Mouse (Mus musculus): Measurements from ENCODE around the gene Gm9817.
"Not testable (repeated sequence)": the region's sequence is repeated elsewhere in the genome, so short reads cannot be mapped to it uniquely, and the experiment has no call there.

The Gm9817 gene

DNA sequence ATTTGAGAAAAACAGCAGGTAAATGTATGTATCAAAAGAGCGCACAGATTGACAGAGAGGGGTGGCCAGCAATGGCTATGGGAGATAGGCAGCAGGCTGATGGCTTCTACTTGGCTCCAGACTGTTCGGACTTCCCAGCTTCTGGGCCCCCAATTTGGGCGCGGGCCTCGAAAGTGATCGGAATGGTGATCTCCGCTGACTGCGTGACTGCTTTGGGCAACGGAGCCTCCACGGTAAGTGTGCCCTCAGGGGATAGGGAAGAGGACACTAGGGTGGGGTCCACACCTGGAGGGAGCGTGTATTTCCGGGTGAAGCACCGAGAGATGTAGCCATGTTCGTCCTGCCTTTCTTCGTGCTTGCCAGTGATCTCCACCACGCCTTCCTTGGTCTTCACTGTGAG lies at the start of gene Gm9817:
Gene Gm9817 (plus strand): TSS at position 301 of the 400 bp plus-strand sequence.
- in situ Hi-C loops (cut with MboI; ENCODE audit: low pct_unique_long_range_greater_than_20kb in 1 of 2, low sequenced_read_pairs in 2 of 2, unreplicated experiment in 1 of 2), result not testable (repeated sequence)

DNA sequence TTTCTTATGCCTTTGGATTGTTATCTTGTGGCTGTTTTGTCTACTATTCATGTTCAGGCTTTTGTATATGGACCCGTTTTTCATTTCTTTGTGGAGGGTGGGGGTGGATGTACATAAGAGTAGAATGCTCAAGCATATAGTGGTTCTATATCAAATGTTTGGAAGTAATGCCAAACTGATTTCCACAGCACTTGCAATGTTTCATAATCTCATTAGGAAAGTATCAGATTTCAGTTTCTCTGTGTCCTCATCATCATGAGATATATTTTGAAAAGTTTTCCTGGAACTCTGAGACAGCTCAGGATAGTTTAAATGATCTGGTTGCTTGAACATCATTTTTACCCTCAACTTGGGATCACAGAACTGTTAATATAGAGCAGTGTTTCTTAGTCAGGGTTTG lies 48.7 kb upstream of the Gm9817 start:
- in situ Hi-C loops (cut with MboI; ENCODE audit: low pct_unique_long_range_greater_than_20kb in 1 of 2, low sequenced_read_pairs in 2 of 2, unreplicated experiment in 1 of 2), result loop anchor here (5.0 to 10.0 kb wide), 2 partner anchors 445 to 448 kb away; no protein-coding TSS in a partner anchor

DNA sequence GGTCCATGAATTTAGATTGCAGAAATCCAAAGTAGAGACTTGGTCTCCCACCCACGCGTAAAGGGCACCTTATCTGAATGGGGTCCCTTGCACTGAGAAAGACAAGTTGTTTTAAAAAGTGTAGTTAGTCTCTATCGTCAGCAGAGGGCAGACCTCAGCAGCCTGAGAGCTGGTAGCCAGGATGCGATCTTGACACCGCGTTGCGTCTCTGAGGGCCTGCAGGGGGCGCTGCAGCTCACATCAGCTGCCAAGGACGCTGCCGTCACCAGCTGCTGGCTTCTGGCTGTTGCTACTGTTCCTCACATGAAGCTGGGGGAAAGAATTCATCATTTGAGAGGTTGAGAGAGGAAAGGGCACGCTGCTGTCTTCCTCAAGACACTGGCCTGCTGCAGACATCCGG lies 47.7 kb upstream of the Gm9817 start:
- in situ Hi-C loops (cut with MboI; ENCODE audit: low pct_unique_long_range_greater_than_20kb in 1 of 2, low sequenced_read_pairs in 2 of 2, unreplicated experiment in 1 of 2), result loop anchor here (5.0 to 10.0 kb wide), 2 partner anchors 444 to 446 kb away; no protein-coding TSS in a partner anchor

DNA sequence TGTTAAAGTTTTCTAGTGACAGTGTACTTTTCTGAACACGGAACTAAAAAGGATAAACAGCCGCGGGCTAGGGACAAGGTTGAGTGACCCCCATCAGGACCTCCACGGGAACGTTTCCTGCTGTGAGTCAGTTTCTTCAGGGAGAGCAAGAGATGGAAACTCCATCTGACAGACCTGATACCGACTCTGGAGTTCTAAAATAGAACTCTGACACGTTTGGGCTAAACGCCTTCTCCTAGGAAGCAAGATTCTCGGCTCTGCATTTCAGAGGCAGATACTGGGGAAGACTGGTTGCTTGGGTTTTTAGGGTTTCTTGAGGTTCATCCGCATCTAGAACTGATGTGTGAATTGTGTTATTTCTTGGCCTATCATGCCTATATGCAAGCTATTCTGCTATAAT lies 47.2 kb upstream of the Gm9817 start:
- in situ Hi-C loops (cut with MboI; ENCODE audit: low pct_unique_long_range_greater_than_20kb in 1 of 2, low sequenced_read_pairs in 2 of 2, unreplicated experiment in 1 of 2), result loop anchor here (5.0 to 10.0 kb wide), 2 partner anchors 443 to 446 kb away; no protein-coding TSS in a partner anchor

DNA sequence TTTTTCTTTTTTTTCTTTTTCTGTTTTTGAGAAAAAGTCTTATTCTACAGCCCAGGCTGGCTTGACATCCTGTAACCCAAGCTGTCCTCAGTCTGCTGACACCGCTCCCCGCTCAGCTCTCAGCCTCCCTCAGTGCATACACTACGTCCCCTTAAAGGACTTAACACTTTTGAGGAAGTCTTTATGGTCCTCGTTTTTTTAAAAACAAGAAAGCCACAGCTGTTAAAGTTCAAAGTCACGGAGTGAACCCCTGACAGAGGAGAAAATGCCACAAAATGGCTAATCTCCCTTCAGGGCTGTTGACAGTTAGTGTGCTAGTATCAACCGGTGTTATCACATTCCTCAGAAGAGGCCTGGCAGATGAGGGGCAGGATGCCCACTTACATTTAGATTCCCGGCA lies 46.7 kb upstream of the Gm9817 start:
- in situ Hi-C loops (cut with MboI; ENCODE audit: low pct_unique_long_range_greater_than_20kb in 1 of 2, low sequenced_read_pairs in 2 of 2, unreplicated experiment in 1 of 2), result loop anchor here (5.0 to 10.0 kb wide), 2 partner anchors 443 to 446 kb away; no protein-coding TSS in a partner anchor

DNA sequence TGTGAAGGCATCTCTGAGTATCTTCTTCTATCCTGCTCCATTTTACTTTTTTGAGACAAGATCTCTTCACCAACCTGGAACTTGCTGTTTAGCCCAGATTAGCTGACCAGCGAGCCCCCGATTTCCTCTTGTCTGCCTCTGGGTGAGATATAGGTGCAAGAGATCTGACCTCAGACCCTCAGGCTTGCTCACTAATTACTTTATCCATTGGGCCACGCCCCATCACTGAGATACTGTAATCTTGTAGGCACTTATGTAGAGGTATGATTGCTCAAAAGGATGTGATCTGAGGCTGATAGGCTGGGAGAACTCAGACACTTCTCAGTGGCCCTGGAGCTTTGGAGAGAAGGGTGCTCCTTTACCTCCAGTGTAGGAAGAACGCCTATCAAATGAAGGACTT lies 46.0 kb upstream of the Gm9817 start:
- in situ Hi-C loops (cut with MboI; ENCODE audit: low pct_unique_long_range_greater_than_20kb in 1 of 2, low sequenced_read_pairs in 2 of 2, unreplicated experiment in 1 of 2), result loop anchor here (5.0 to 10.0 kb wide), 2 partner anchors 442 to 445 kb away; no protein-coding TSS in a partner anchor

DNA sequence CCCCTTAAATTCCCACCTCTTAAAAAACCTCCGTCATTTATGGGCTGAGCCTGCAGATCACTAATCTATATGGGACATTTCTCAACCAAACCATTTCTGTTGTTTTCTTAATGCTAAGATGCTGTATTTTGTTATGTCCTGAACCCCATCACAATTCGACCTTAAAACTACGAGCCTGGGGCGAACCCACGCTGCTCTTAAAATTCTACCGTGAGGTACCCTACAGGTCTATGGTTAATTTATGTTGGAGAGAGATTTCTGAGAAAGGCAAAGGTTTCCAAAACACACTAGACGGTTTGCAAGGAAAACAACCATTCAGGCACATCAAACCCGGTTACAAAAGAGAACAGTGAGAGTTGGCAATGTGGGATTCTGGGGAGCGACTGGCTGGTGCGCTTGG lies 45.1 kb upstream of the Gm9817 start:
- in situ Hi-C loops (cut with MboI; ENCODE audit: low pct_unique_long_range_greater_than_20kb in 1 of 2, low sequenced_read_pairs in 2 of 2, unreplicated experiment in 1 of 2), result loop anchor here (5.0 to 10.0 kb wide), 2 partner anchors 441 to 444 kb away; no protein-coding TSS in a partner anchor

DNA sequence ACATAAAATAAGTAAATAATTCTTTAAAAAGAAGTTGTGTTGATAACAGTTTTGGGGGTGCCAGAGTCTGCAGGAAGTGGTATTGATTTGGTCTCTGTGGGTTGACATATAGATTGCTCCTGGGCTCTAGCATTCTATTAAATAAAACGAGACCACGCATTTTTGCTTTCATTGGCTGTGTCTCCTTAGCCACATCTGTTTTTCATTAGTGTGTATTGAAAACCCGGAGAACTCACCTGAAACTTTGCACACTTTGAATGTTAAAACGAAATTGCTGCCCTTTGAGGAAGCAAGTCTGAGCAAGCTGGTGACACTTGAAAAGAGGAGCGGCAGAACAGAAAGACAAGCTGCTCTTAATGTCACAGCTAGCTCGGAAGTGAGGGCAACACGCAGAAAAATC lies 43.7 kb upstream of the Gm9817 start:
- in situ Hi-C loops (cut with MboI; ENCODE audit: low pct_unique_long_range_greater_than_20kb in 1 of 2, low sequenced_read_pairs in 2 of 2, unreplicated experiment in 1 of 2), result loop anchor here (5.0 to 10.0 kb wide), 2 partner anchors 440 to 443 kb away; no protein-coding TSS in a partner anchor

DNA sequence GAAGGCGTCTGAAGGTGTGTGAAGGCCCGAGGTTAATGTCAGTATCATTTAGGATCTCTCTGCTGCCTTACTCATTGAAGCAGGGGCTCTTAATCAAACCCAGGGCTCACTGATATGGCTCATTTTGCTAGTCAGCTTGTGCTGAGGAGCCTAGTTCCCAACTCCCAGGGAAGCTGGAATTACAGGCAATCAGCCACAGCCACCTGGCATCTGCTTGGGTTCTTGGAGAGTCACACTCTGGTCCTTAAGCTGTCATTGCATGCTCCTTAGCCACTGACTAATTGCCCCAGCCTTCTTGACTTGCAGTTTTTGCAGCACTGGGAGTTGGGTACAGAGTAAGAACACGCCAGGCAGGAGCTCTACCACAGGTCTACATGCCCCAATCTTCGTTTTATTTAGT lies 42.1 kb upstream of the Gm9817 start:
- in situ Hi-C loops (cut with MboI; ENCODE audit: low pct_unique_long_range_greater_than_20kb in 1 of 2, low sequenced_read_pairs in 2 of 2, unreplicated experiment in 1 of 2), result loop anchor here in 1 of 2 experiments (10.0 kb wide), 1 partner anchor 438 kb away; no protein-coding TSS in a partner anchor

DNA sequence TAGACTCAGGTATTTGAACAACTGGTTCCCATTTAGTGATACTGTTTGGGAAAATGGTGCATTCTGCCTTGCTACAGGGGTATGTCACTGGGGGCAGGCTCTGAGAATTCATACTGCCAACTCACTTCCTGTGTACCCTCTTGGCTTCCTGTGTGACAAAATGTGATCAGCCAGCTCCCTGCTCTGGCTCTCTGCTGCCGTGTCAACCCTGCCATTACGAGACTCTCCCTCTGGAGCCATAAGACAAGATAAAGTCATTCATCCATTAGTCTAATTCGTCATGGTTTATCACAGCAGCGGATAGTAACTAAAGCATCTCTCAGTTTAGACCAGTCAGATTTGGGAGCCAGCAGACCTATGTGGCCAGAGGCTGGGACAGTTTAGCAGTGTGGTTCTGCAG lies 38.3 kb upstream of the Gm9817 start:
- in situ Hi-C loops (cut with MboI; ENCODE audit: low pct_unique_long_range_greater_than_20kb in 1 of 2, low sequenced_read_pairs in 2 of 2, unreplicated experiment in 1 of 2), result no loop called here

DNA sequence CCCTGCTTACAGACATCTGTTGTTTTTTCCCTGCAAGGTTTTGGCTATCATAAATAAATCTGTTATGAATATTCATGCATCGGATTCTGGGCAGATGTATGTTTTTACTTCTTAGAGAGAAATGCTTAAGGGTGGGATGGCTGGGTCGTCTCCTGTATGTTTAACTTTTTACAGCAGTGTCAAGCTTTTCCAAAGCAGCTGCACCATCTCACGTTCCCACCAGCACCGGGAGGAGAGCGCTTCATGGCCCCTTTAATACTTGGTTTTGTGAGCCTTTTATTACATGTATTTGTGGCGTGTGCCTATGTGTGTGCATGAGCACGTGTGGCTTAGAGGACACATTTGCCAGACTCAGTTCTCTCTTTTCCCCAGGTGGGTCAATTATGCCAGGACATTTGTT lies 37.8 kb upstream of the Gm9817 start:
- in situ Hi-C loops (cut with MboI; ENCODE audit: low pct_unique_long_range_greater_than_20kb in 1 of 2, low sequenced_read_pairs in 2 of 2, unreplicated experiment in 1 of 2), result no loop called here

DNA sequence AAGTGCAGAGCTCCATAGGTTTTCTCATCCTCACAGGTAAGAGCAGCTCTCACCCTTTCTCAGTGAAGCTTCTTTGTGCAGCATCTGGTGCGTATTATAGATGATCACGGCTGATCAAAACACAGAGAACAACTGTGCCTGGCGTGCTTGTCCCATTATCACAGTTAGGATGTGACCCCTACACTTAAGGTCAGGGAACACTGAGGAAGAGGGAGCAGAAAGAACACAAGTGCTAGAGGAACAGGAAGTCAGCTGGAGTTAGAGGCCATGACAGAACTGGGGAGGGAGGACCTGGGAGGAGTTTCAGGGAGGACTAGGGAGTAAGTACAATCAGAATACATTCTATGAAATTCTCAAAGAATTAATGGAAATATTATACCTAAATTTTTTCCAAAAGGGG lies 35.0 kb upstream of the Gm9817 start:
- in situ Hi-C loops (cut with MboI; ENCODE audit: low pct_unique_long_range_greater_than_20kb in 1 of 2, low sequenced_read_pairs in 2 of 2, unreplicated experiment in 1 of 2), result no loop called here

DNA sequence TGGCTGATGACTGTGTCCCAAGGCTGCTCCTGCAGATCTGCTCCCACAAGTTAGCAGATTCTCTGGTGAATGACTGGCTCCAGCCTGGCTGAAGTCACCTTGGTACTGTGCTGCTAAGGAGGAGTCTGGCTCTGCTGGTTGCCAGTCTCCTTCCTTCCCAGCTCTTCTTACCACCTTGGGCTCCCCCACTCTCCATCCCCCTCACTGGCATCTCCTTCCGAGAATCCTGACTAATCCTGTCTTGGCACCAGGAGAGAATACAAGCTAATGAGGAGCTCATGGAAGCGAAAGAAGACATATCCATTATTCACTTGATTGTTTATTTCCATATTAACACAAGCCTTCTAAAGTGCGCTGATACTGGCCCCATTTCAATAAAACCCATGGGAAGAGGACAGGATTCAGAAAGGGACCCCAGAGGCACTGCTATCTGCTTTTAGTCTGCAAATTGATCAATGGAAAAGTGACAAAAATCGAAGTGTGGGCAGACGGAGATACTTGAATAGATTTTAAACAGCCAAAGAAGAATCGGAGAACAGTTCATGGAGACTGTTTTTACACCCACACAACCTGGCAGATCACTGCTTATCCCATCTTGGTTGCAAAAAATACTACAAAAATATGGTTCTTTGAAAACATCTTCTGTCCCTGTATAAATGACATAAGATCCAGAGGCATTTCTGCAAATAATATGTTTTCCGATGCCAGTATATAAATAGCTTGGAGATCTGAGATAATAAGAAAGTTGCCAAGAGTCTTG lies 29.1 kb upstream of the Gm9817 start:
- in situ Hi-C loops (cut with MboI; ENCODE audit: low pct_unique_long_range_greater_than_20kb in 1 of 2, low sequenced_read_pairs in 2 of 2, unreplicated experiment in 1 of 2), result no loop called here

DNA sequence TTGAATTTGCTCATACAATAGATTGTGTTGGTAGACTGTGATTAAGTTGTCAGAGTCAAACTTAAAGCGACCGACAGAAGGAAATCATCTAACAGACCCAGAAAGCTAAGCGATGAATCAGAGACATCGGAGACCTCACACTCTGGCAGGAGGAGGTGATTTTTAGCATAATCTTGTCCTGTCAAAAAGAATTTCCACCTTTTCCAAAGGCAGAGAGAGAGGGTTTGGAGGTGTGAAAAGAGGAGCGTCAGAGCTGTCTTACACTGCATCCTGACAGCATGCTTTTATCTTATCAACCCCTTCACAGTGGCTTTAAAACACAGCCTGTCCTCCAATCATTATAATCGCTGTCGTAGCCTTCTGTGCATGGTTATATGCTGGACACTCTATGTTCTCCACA lies 25.7 kb upstream of the Gm9817 start:
- in situ Hi-C loops (cut with MboI; ENCODE audit: low pct_unique_long_range_greater_than_20kb in 1 of 2, low sequenced_read_pairs in 2 of 2, unreplicated experiment in 1 of 2), result no loop called here

DNA sequence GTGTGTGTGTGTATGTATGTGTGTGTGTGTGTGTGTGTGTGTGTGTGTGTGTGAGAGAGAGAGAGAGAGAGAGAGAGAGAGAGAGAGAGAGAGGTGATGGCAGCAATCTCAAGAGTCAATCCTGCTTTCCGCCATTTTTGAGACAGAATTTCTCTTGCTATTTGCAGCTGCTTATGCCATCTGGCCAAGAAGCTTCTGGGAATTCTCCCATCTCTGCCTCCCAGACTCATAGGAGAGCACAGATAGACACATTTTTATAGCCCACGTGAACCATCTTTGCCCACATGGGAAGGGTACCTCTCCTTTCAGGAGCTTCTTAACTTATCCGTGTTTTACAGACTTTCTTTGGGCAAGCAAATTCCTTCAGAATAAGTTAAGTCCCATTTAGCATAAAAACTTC lies 24.6 kb upstream of the Gm9817 start:
- in situ Hi-C loops (cut with MboI; ENCODE audit: low pct_unique_long_range_greater_than_20kb in 1 of 2, low sequenced_read_pairs in 2 of 2, unreplicated experiment in 1 of 2), result no loop called here

DNA sequence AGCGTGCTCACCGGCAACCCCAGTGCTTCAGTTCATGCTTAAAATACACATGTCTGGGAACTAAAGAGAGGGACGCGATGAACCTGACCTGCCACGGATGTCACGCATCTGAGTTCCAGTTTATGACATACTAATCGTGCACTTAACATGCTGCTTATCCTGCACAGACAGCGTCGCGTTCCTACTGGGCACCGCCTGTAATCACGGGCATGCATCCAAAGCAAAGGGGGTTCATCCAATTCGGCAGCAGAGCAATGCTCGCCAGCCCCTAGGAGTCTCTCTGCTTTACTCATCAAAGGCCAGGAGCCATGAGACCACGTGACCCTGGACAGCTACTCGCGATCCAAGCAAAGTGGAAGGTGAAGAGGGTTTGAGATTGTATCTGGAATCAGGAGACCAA lies 19.3 kb upstream of the Gm9817 start:
- in situ Hi-C loops (cut with MboI; ENCODE audit: low pct_unique_long_range_greater_than_20kb in 1 of 2, low sequenced_read_pairs in 2 of 2, unreplicated experiment in 1 of 2), result no loop called here

DNA sequence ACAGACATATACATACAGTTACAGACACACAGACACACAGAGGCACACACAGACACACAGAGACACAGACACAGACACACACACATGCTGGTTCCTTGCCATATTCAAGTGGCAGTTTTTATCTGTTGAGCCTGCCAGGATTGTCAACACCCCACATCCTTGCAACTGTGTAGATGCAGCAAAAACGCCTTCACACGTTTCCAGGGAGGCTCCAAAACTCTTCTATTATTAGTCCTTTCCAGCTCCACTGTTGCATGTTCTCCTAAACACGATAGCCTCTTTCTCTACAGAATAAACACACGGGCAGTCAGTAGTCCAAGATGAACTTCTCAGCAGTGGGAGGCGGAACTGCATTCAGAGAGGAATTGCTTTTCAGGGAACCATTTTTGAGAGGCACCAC lies 15.3 kb upstream of the Gm9817 start:
- in situ Hi-C loops (cut with MboI; ENCODE audit: low pct_unique_long_range_greater_than_20kb in 1 of 2, low sequenced_read_pairs in 2 of 2, unreplicated experiment in 1 of 2), result no loop called here

DNA sequence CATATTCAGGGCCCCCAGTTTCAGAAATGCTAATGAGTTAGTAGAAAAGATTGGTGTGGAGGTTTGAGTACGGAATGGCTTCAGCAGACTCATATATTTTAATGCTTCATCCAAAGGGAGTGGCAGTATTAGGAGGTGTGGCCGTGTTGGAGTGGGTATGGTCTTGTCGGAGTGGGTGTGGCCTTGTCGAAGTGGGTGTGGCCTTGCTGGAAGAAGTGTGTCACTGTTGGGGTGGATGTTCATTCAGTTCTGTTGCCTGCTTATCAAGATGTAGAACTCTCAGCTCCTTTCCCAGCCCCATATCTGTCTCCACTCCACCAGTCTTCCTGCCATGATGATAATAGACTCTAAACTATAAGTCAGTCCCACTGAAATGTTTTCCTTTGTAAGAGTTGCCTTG lies 13.5 kb upstream of the Gm9817 start:
- in situ Hi-C loops (cut with MboI; ENCODE audit: low pct_unique_long_range_greater_than_20kb in 1 of 2, low sequenced_read_pairs in 2 of 2, unreplicated experiment in 1 of 2), result no loop called here

DNA sequence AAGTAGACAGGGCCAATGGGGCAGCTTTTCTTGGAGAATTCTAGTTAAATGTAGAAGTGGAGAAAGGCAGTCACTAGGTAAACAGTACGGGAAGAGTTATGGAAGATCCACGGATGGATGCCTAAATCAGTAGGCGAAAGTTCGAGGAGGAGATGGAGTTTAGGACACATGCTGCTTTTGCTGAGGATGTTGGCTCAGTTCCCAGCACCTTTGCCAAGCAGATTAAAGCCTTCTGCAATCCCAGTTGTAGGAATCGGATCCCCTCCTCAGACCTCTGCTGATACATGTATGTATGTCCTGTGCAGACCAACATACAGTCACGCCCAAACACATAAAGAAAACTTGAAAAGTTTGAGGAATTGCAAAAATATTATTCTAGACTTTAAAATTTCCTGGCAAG lies 8.1 kb upstream of the Gm9817 start:
- in situ Hi-C loops (cut with MboI; ENCODE audit: low pct_unique_long_range_greater_than_20kb in 1 of 2, low sequenced_read_pairs in 2 of 2, unreplicated experiment in 1 of 2), result no loop called here

DNA sequence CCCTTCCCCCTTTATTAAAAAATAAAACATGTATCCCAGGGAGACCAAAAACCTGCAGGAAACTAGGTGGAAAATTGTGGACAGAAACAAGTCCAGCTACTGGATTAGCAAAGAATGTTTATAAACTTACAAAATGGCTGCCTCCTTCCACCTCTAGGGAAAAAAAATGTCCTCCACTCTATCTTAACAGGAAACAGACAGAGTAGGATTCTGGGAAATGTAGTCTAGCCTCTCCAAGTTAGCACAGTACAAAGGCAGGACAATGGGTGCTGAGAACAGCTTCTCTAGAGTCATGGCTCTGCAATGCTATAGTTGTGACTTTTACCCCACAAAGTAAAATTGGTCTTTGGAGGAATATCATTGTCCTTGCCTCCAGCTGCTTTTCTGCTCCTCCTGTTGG lies 3.5 kb upstream of the Gm9817 start:
- in situ Hi-C loops (cut with MboI; ENCODE audit: low pct_unique_long_range_greater_than_20kb in 1 of 2, low sequenced_read_pairs in 2 of 2, unreplicated experiment in 1 of 2), result no loop called here

Measured in mouse embryonic stem cell (cell line).